Mouse (Mus musculus) gastrocnemius, adult 2 months (tissue): ENCODE measurements at regions not wholly inside any gene's neighbourhood (a gene's known extent, or its start where the extent isn't known, plus 50 kb on each side); places are given as distances from the start of the nearest gene placed in this dataset.

Source experiments
- DNase-seq: peaks from one replicate; pipeline ENCODE4 v3.0.0; 2022
- H3K27ac ChIP-seq: fragments of 200-600 bp; 2 replicates; pipeline ENCODE4 v1.8.1; 2022; ENCODE audit warnings: mild to moderate bottlenecking
- H3K4me3 ChIP-seq: fragments of 200-600 bp; 2 replicates; pipeline ENCODE4 v1.8.1; 2022; ENCODE audit warnings: mild to moderate bottlenecking, moderate library complexity
- CTCF ChIP-seq: fragments of 200-600 bp; IDR thresholded peaks from 2 replicates; pipeline ENCODE4 v1.8.1; 2022; ENCODE audit warnings: antibody characterized with exemption, mild to moderate bottlenecking, moderate library complexity
- intact Hi-C: fragments of 180-260 bp; cut with DNase I; formaldehyde crosslinking; loops from one replicate; pipeline ENCODE4 v1.15.1; 2025

- H3K4me3 ChIP-seq = no peak overlapping the region
- no peak overlapping the region for H3K27ac ChIP-seq
- DNase-seq = no peak
- no peak for TF ChIP-seq CTCF
- intact Hi-C loops = no loop called here
Observed at GRCm38 (mm10) chr12:9298848-9299655, 269.3 kb downstream of the Ttc32 start.

- intact Hi-C loops = no loop called here
- DNase-seq = peak; percentile 31
- no peak for TF ChIP-seq CTCF
- Histone ChIP-seq H3K27ac (no peak overlapping the region), H3K4me3 (no peak overlapping the region)
Observed at GRCm38 (mm10) chr12:9304146-9304545, 265.8 kb upstream of the Osr1 start.

- Histone ChIP-seq H3K4me3 (no peak overlapping the region), H3K27ac (no peak overlapping the region)
- no peak for DNase-seq
- intact Hi-C loops = no loop called here
- no peak for TF ChIP-seq CTCF
Observed at GRCm38 (mm10) chr12:9337891-9338672, 231.8 kb upstream of the Osr1 start.

- TF ChIP-seq CTCF = no peak
- no peak overlapping the region for H3K4me3 ChIP-seq
- peak; percentile 44 for DNase-seq
- H3K27ac ChIP-seq = no peak overlapping the region
- intact Hi-C loops = no loop called here
Observed at GRCm38 (mm10) chr12:9338801-9339231, 231.1 kb upstream of the Osr1 start.

GRCm38 (mm10) chr12:9340769-9341168, 229.1 kb upstream of the Osr1 start:
- Histone ChIP-seq H3K4me3 (no peak overlapping the region), H3K27ac (no peak overlapping the region)
- intact Hi-C loops = loop anchor here (10.0 kb wide), 1 partner anchor 286 kb away; no protein-coding TSS in a partner anchor
- no peak for DNase-seq
- TF ChIP-seq CTCF = no peak

GRCm38 (mm10) chr12:9345359-9345758, 224.6 kb upstream of the Osr1 start:
- Histone ChIP-seq H3K4me3 (no peak overlapping the region), H3K27ac (no peak overlapping the region)
- no peak for DNase-seq
- intact Hi-C loops = loop anchor here (10.0 kb wide), 1 partner anchor 291 kb away; no protein-coding TSS in a partner anchor
- no peak for TF ChIP-seq CTCF

GRCm38 (mm10) chr12:9355512-9355911, 214.4 kb upstream of the Osr1 start:
- intact Hi-C loops = no loop called here
- no peak for TF ChIP-seq CTCF
- H3K4me3 ChIP-seq = no peak overlapping the region
- no peak for DNase-seq
- H3K27ac ChIP-seq = no peak overlapping the region

GRCm38 (mm10) chr12:9357856-9358255, 212.1 kb upstream of the Osr1 start:
- Histone ChIP-seq H3K4me3 (no peak overlapping the region), H3K27ac (no peak overlapping the region)
- no peak for TF ChIP-seq CTCF
- no peak for DNase-seq
- intact Hi-C loops = no loop called here

- DNase-seq = peak; percentile 26
- Histone ChIP-seq H3K4me3 (no peak overlapping the region), H3K27ac (no peak overlapping the region)
- TF ChIP-seq CTCF = no peak
- intact Hi-C loops = no loop called here
Observed at GRCm38 (mm10) chr12:9358872-9359271, 211.0 kb upstream of the Osr1 start.

- Histone ChIP-seq H3K27ac (no peak overlapping the region), H3K4me3 (no peak overlapping the region)
- intact Hi-C loops = no loop called here
- no peak for TF ChIP-seq CTCF
- DNase-seq = no peak
Observed at GRCm38 (mm10) chr12:9365931-9366330, 204.0 kb upstream of the Osr1 start.

GRCm38 (mm10) chr12:9368682-9369081, 201.2 kb upstream of the Osr1 start:
- no peak for TF ChIP-seq CTCF
- no peak for DNase-seq
- Histone ChIP-seq H3K27ac (no peak overlapping the region), H3K4me3 (no peak overlapping the region)
- intact Hi-C loops = no loop called here

- Histone ChIP-seq H3K27ac (no peak overlapping the region), H3K4me3 (no peak overlapping the region)
- DNase-seq = no peak
- intact Hi-C loops = no loop called here
- no peak for TF ChIP-seq CTCF
Observed at GRCm38 (mm10) chr12:9401956-9402355, 168.0 kb upstream of the Osr1 start.

- DNase-seq = no peak
- Histone ChIP-seq H3K27ac (no peak overlapping the region), H3K4me3 (no peak overlapping the region)
- intact Hi-C loops = no loop called here
- no peak for TF ChIP-seq CTCF
Observed at GRCm38 (mm10) chr12:9404981-9405380, 164.9 kb upstream of the Osr1 start.
